Mouse (Mus musculus) liver, postnatal 0 days (tissue): ENCODE data around the gene Heatr4.

Experiments
- CTCF ChIP-seq: sonication (generic); IDR thresholded peaks from 2 replicates; pipeline ENCODE4 v1.5.1; 2016; ENCODE audit warnings: antibody characterized with exemption, low read depth
- EP300 ChIP-seq: IDR thresholded peaks from 2 replicates; pipeline ENCODE4 v1.6.1; 2016; ENCODE audit warnings: antibody characterized with exemption, low read depth, mild to moderate bottlenecking

DNA sequence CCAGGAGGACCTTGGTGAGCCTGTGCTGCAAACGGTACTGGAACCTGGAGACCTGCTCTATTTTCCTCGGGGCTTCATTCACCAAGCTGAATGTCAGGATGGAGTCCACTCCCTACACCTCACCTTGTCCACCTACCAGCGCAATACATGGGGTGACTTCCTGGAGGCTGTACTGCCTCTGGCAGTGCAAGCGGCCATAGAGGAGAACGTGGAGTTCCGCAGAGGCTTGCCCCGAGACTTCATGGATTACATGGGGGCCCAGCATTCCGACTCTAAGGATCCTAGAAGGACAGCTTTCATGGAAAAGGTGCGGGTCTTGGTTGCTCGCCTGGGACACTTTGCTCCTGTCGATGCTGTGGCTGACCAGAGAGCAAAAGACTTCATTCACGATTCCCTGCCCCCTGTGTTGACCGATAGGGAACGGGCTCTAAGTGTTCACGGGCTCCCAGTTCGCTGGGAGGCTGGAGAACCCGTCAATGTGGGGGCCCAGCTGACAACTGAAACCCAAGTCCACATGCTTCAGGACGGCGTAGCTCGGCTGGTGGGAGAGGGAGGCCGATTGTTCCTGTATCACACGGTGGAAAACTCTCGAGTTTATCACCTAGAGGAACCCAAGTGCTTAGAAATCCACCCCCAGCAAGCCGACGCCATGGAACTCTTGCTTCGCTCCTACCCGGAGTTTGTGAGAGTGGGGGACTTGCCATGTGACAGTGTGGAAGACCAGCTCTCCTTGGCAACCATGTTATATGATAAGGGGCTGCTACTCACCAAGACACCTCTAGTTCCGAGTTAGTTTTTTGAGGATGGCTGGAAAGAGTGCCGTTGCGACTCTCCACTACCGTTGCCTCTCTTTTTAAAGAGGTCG lies 32.7 kb downstream of the Heatr4 start:
- TF ChIP-seq CTCF (no peak), EP300 (no peak)
